Mouse (Mus musculus) right cerebral cortex, postnatal 14 days (tissue): ENCODE results near the gene Fbll1.
"Not testable (repeated sequence)": the region's sequence is repeated elsewhere in the genome, so short reads cannot be mapped to it uniquely, and the experiment has no call there.

Experiments used
- DNase-seq: peaks from one replicate; pipeline ENCODE4 v3.0.0; 2022

Fbll1 gene

GRCm38 (mm10) chr11:35798874-35799273 lies at the start of gene Fbll1:
Fbll1 (minus strand) TSS chr11:35798884.
- no peak for DNase-seq

- DNase-seq, result no peak
Measured at GRCm38 (mm10) chr11:35844299-35844698, 45.6 kb upstream of the Fbll1 start.

- not testable (repeated sequence) for DNase-seq
Measured at GRCm38 (mm10) chr11:35842560-35842959, 43.9 kb upstream of the Fbll1 start.

GRCm38 (mm10) chr11:35841738-35842325 lies 43.1 kb upstream of the Fbll1 start:
- DNase-seq, result no peak

GRCm38 (mm10) chr11:35840806-35841205 lies 42.1 kb upstream of the Fbll1 start:
- not testable (repeated sequence) for DNase-seq

GRCm38 (mm10) chr11:35840282-35840681 lies 41.6 kb upstream of the Fbll1 start:
- no peak for DNase-seq

- DNase-seq, result peak; percentile 66
Measured at GRCm38 (mm10) chr11:35838345-35839338, 40.0 kb upstream of the Fbll1 start.

- no peak for DNase-seq
Measured at GRCm38 (mm10) chr11:35837156-35838126, 38.8 kb upstream of the Fbll1 start.

GRCm38 (mm10) chr11:35834022-35834760 lies 35.5 kb upstream of the Fbll1 start, which contains the start of gene Rars:
Rars (minus strand) TSS chr11:35834506.
- peak; percentile 93 for DNase-seq

GRCm38 (mm10) chr11:35833270-35833669 lies 34.6 kb upstream of the Fbll1 start:
- DNase-seq, result no peak

- DNase-seq, result no peak
Measured at GRCm38 (mm10) chr11:35832139-35832538, 33.5 kb upstream of the Fbll1 start.

- DNase-seq, result no peak
Measured at GRCm38 (mm10) chr11:35827714-35828113, 29.0 kb upstream of the Fbll1 start.

GRCm38 (mm10) chr11:35816316-35816715 lies 17.6 kb upstream of the Fbll1 start:
- no peak for DNase-seq

- no peak for DNase-seq
Measured at GRCm38 (mm10) chr11:35811458-35811857, 12.8 kb upstream of the Fbll1 start.

- DNase-seq, result no peak
Measured at GRCm38 (mm10) chr11:35801332-35801731, 2.6 kb upstream of the Fbll1 start.

- peak; percentile 82 for DNase-seq
Measured at GRCm38 (mm10) chr11:35798495-35798820, 226 bp downstream of the Fbll1 start.

- DNase-seq, result peak; percentile 55
Measured at GRCm38 (mm10) chr11:35797751-35798494, 761 bp downstream of the Fbll1 start.

- not testable (repeated sequence) for DNase-seq
Measured at GRCm38 (mm10) chr11:35792800-35793199, 5.9 kb downstream of the Fbll1 start.

- no peak for DNase-seq
Measured at GRCm38 (mm10) chr11:35788443-35788842, 10.2 kb downstream of the Fbll1 start.

GRCm38 (mm10) chr11:35784537-35784936 lies 14.1 kb downstream of the Fbll1 start:
- no peak for DNase-seq

- DNase-seq, result no peak
Measured at GRCm38 (mm10) chr11:35784002-35784401, 14.7 kb downstream of the Fbll1 start.
